Mouse (Mus musculus): ENCODE results near the gene Polr3h.
"Not testable (repeated sequence)": the region's sequence is repeated elsewhere in the genome, so short reads cannot be mapped to it uniquely, and the experiment has no call there.

Polr3h gene

GRCm38 (mm10) chr15:81925760-81926445, at the start of gene Polr3h:
Polr3h (minus strand) TSS chr15:81926240.
- peak; percentile 91 to 92 for DNase-seq (ENCODE audit: low spot score in 2 of 2)

- DNase-seq (ENCODE audit: low spot score in 2 of 2): not testable (repeated sequence)
These were observed 49.1 kb upstream of the Polr3h start for GRCm38 (mm10) chr15:81975156-81975555.

- DNase-seq (ENCODE audit: low spot score in 2 of 2): not testable (repeated sequence)
These were observed 44.5 kb upstream of the Polr3h start for GRCm38 (mm10) chr15:81970498-81970897.

- DNase-seq (ENCODE audit: low spot score in 2 of 2): not testable (repeated sequence)
These were observed 43.6 kb upstream of the Polr3h start for GRCm38 (mm10) chr15:81969635-81970034.

- DNase-seq (ENCODE audit: low spot score in 2 of 2): no peak
These were observed 43.1 kb upstream of the Polr3h start for GRCm38 (mm10) chr15:81969173-81969572.

- no peak for DNase-seq (ENCODE audit: low spot score in 2 of 2)
These were observed 42.4 kb upstream of the Polr3h start for GRCm38 (mm10) chr15:81968447-81968846.

- DNase-seq (ENCODE audit: low spot score in 2 of 2): no peak
These were observed 41.8 kb upstream of the Polr3h start for GRCm38 (mm10) chr15:81967821-81968220.

- no peak for DNase-seq (ENCODE audit: low spot score in 2 of 2)
These were observed 40.2 kb upstream of the Polr3h start for GRCm38 (mm10) chr15:81966062-81966829.

GRCm38 (mm10) chr15:81964980-81965545, 39.0 kb upstream of the Polr3h start:
- DNase-seq (ENCODE audit: low spot score in 2 of 2): no peak

GRCm38 (mm10) chr15:81964262-81964661, 38.2 kb upstream of the Polr3h start:
- no peak for DNase-seq (ENCODE audit: low spot score in 2 of 2)

GRCm38 (mm10) chr15:81961078-81961451, 35.0 kb upstream of the Polr3h start:
- DNase-seq (ENCODE audit: low spot score in 2 of 2): no peak

- DNase-seq (ENCODE audit: low spot score in 2 of 2): peak; percentile 95 to 98
These were observed 34.4 kb upstream of the Polr3h start, which contains the start of gene Pmm1 for GRCm38 (mm10) chr15:81960171-81961077. Pmm1 (minus strand) TSS chr15:81960930.

- no peak for DNase-seq (ENCODE audit: low spot score in 2 of 2)
These were observed 32.9 kb upstream of the Polr3h start for GRCm38 (mm10) chr15:81958906-81959305.

- DNase-seq (ENCODE audit: low spot score in 2 of 2): peak in 1 of 2 experiments; percentile 60
These were observed 31.6 kb upstream of the Polr3h start for GRCm38 (mm10) chr15:81957598-81957997.

GRCm38 (mm10) chr15:81956457-81956856, 30.4 kb upstream of the Polr3h start:
- DNase-seq (ENCODE audit: low spot score in 2 of 2): peak in 1 of 2 experiments; percentile 60

GRCm38 (mm10) chr15:81955414-81955813, 29.4 kb upstream of the Polr3h start:
- DNase-seq (ENCODE audit: low spot score in 2 of 2): no peak

- DNase-seq (ENCODE audit: low spot score in 2 of 2): no peak
These were observed 28.7 kb upstream of the Polr3h start for GRCm38 (mm10) chr15:81954716-81955115.

GRCm38 (mm10) chr15:81954151-81954583, 28.1 kb upstream of the Polr3h start:
- DNase-seq (ENCODE audit: low spot score in 2 of 2): no peak

- no peak for DNase-seq (ENCODE audit: low spot score in 2 of 2)
These were observed 26.3 kb upstream of the Polr3h start for GRCm38 (mm10) chr15:81952310-81952709.

- DNase-seq (ENCODE audit: low spot score in 2 of 2): no peak
These were observed 25.1 kb upstream of the Polr3h start for GRCm38 (mm10) chr15:81951159-81951558.

GRCm38 (mm10) chr15:81950716-81951115, 24.7 kb upstream of the Polr3h start:
- DNase-seq (ENCODE audit: low spot score in 2 of 2): no peak

Measured in right cerebral cortex, adult 2 months (tissue).